Mouse (Mus musculus) embryonic facial prominence, embryonic 14.5 days (tissue): ENCODE results near the gene Kbtbd8. TPM values are rescaled to one million over a fixed set of nuclear protein-coding genes. Genes with fewer than 3 reads are reported as not detected.

Experiments used
- ATAC-seq: fragments of 200-750 bp; cut with Nextera tagmentation; 2 replicates; pipeline ENCODE4 v1.8.0; 2017; ENCODE audit warnings: low read depth, moderate number of reproducible peaks, moderate TSS enrichment
- DNase-seq: peaks from one replicate; pipeline ENCODE4 v3.0.0-alpha.2; 2015; ENCODE audit warnings: low spot score
- H3K27ac ChIP-seq: fragments of 300-500 bp; sonication (generic); replicated peaks from 2 replicates; pipeline ENCODE4 v1.5.1; 2014; ENCODE audit warnings: low read depth, mild to moderate bottlenecking, low read length, moderate library complexity
- H3K27me3 ChIP-seq: fragments of 300-500 bp; sonication (generic); replicated peaks from 2 replicates; pipeline ENCODE4 v1.6.1; 2014; ENCODE audit warnings: low read length; ENCODE audit not compliant: control insufficient read depth, insufficient read depth
- H3K36me3 ChIP-seq: fragments of 300-500 bp; sonication (generic); 2 replicates; pipeline ENCODE4 v1.6.1; 2014; ENCODE audit warnings: low read length, mixed read lengths; ENCODE audit not compliant: control insufficient read depth, insufficient read depth
- H3K4me1 ChIP-seq: fragments of 300-500 bp; sonication (generic); 2 replicates; pipeline ENCODE4 v1.6.1; 2014; ENCODE audit warnings: antibody characterized with exemption, low read length; ENCODE audit not compliant: control insufficient read depth, insufficient read depth
- H3K4me2 ChIP-seq: fragments of 300-500 bp; sonication (generic); 2 replicates; pipeline ENCODE4 v1.6.1; 2014; ENCODE audit warnings: low read depth, mild to moderate bottlenecking, low read length, moderate library complexity, mixed read lengths
- H3K4me3 ChIP-seq: fragments of 300-500 bp; sonication (generic); 2 replicates; pipeline ENCODE4 v1.5.1; 2014; ENCODE audit warnings: low read depth, mild to moderate bottlenecking, low read length
- H3K9ac ChIP-seq: fragments of 300-500 bp; sonication (generic); 2 replicates; pipeline ENCODE4 v1.6.1; 2014; ENCODE audit warnings: low read depth, mild to moderate bottlenecking, low read length, moderate library complexity, mixed read lengths
- H3K9me3 ChIP-seq: fragments of 300-500 bp; sonication (generic); 2 replicates; pipeline ENCODE4 v1.6.1; 2016; ENCODE audit warnings: low read length; ENCODE audit not compliant: control insufficient read depth
- WGBS: fragments of 180-500 bp; shearing (Covaris S2); extraction: QIAGEN DNeasy Blood & Tissue Kit; methylation state at CpG from one replicate; pipeline ENCODE4 v1.1.7; 2014; 5-methylcytosine and 5-hydroxymethylcytosine counted together
- polyA plus RNA-seq: library from polyadenylated mRNA; unstranded; fragments of >200 nt; fragmentation: Nextera tagmentation; extraction: Ambion mirVana; gene quantifications from 2 replicates; pipeline ENCODE4 v1.2.1, GENCODE M21; 2014

Gene Kbtbd8
- polyA plus RNA-seq = 3.6 and 5.0 TPM in 2 replicates

- Histone ChIP-seq H3K4me3 (peak within 1 kb of the TSS; percentile 79), H3K27ac (peak within 1 kb of the TSS; percentile 65), H3K36me3 (no peaks in the 10 kb centered on the region), H3K4me1 (peaks cover 8% of the 10 kb centered on the region), H3K27me3 (no peaks in the 10 kb centered on the region), H3K9ac (peak within 1 kb of the TSS; percentile 77), H3K4me2 (peak within 1 kb of the TSS; percentile 88), H3K9me3 (no peaks in the 10 kb centered on the region)
- ATAC-seq (0 out of 2 replicates have a peak, but pooled peaks have one; percentile 5), DNase-seq (peak; percentile 59)
- 29% methylated on average over 13 of the region's 13 CpGs for WGBS
These were observed at the start of gene Kbtbd8 for GRCm38 (mm10) chr6:95116946-95117345. Gene Kbtbd8 (plus strand): TSS chr6:95117240.

- Histone ChIP-seq H3K36me3 (no peaks in the 10 kb centered on the region), H3K9ac (no peak overlapping the region), H3K9me3 (no peaks in the 10 kb centered on the region), H3K4me1 (no peaks in the 10 kb centered on the region), H3K4me2 (no peak overlapping the region), H3K27ac (no peak overlapping the region), H3K4me3 (no peak overlapping the region), H3K27me3 (no peaks in the 10 kb centered on the region)
- WGBS = 91% methylated on average over 10 of the region's 10 CpGs
- ATAC-seq (no peak), DNase-seq (no peak)
These were observed 47.3 kb upstream of the Kbtbd8 start for GRCm38 (mm10) chr6:95069753-95070152.

DNA sequence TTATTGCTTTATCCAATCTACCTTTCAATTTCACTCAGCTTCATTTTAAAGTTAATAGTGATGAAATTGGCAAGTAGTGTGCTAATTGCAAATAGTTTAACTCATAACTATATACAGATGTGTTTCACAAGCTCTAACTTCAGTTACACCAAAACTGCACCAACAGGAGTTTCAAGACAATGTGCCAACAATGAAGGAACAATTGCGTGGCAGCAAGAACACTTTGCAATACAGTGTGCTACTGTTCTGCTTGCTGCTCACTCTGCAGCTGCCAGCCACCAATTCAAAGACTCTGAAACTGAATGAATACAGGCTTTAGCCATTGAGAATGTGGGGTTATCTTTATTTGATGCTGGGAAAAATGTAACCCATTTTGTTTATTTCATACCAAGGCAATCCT is 31.8 kb upstream of the Kbtbd8 start:
- Histone ChIP-seq H3K4me2 (no peak overlapping the region), H3K9me3 (no peaks in the 10 kb centered on the region), H3K36me3 (no peaks in the 10 kb centered on the region), H3K27ac (no peak overlapping the region), H3K9ac (no peak overlapping the region), H3K4me1 (no peaks in the 10 kb centered on the region), H3K4me3 (no peak overlapping the region), H3K27me3 (no peaks in the 10 kb centered on the region)
- ATAC-seq (no peak), DNase-seq (no peak)
- 59% methylated on average over 1 of the region's 1 CpGs for WGBS

DNA sequence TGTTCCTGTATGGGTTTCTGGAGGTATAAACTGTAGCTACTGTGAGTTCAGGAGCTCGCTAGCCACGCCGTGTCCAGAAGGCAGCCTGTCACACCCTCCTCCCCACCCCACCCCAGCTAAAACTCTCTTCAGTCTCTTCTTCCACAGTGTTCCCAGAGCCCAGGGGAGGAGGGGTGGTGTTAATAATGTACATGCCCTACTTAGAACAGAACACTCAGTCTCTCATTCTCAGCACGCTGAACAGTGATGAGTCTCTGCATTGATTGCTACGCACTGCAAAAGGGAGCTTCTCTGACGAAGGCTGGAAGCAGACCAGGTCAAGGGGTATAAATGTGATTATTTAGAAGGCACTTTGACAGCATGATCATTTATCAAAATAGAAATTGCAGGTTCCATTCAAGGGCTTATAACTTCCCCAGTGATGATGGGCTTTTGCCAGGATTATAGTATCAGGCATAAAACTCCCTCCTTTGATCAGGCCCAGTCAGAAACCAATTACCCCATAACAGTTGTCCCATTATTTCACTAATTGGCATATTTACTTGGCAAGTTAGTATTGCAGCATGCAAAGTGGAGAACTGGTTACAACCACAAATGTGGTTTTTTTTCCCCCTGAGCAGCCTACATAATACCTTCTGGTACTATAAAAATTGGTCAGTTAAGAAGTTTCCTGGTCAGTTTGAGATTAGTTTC is 29.7 kb upstream of the Kbtbd8 start:
- Histone ChIP-seq H3K9ac (no peak overlapping the region), H3K9me3 (no peaks in the 10 kb centered on the region), H3K27me3 (no peaks in the 10 kb centered on the region), H3K4me3 (no peak overlapping the region), H3K4me1 (no peaks in the 10 kb centered on the region), H3K4me2 (no peak overlapping the region), H3K36me3 (no peaks in the 10 kb centered on the region), H3K27ac (no peak overlapping the region)
- WGBS = 77% methylated on average over 6 of the region's 6 CpGs
- ATAC-seq (no peak), DNase-seq (no peak)

GRCm38 (mm10) chr6:95088075-95088474 is 29.0 kb upstream of the Kbtbd8 start:
- Histone ChIP-seq H3K4me2 (no peak overlapping the region), H3K4me3 (no peak overlapping the region), H3K36me3 (no peaks in the 10 kb centered on the region), H3K27me3 (no peaks in the 10 kb centered on the region), H3K4me1 (no peaks in the 10 kb centered on the region), H3K9ac (no peak overlapping the region), H3K27ac (no peak overlapping the region), H3K9me3 (no peaks in the 10 kb centered on the region)
- no peak for DNase-seq
- ATAC-seq = no peak
- WGBS = 46% methylated on average over 4 of the region's 4 CpGs

DNA sequence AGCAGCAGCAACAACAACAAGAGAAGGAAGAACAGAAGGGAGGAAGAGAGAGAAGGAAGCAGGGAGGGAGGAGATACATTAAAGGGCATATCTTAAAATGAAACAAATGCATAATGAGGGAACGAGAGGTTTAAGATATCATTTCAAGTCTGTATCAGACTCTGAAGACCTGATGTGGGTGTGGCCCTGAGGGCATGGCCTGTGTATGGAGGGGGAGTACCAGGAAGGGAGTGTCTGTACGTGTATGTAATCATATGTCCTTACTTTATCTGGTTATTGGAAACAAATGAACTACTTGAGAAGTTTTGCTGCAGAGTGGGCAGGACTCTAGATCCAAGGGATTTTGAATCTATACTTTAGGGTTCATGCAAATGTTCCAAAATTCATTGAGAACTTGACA is 22.3 kb upstream of the Kbtbd8 start:
- H3K27ac ChIP-seq = no peak overlapping the region
- DNase-seq (no peak), ATAC-seq (no peak)
- no peaks in the 10 kb centered on the region for H3K27me3 ChIP-seq
- H3K36me3 ChIP-seq = no peaks in the 10 kb centered on the region
- 0 out of 2 replicates have a peak, but pooled peaks cover 3% of the 10 kb centered on the region for H3K4me1 ChIP-seq
- no peak overlapping the region for H3K4me3 ChIP-seq
- 47% methylated on average over 2 of the region's 2 CpGs for whole genome bisulfite sequencing
- H3K9ac ChIP-seq = no peak overlapping the region
- H3K9me3 ChIP-seq = no peaks in the 10 kb centered on the region
- no peak overlapping the region for H3K4me2 ChIP-seq

DNA sequence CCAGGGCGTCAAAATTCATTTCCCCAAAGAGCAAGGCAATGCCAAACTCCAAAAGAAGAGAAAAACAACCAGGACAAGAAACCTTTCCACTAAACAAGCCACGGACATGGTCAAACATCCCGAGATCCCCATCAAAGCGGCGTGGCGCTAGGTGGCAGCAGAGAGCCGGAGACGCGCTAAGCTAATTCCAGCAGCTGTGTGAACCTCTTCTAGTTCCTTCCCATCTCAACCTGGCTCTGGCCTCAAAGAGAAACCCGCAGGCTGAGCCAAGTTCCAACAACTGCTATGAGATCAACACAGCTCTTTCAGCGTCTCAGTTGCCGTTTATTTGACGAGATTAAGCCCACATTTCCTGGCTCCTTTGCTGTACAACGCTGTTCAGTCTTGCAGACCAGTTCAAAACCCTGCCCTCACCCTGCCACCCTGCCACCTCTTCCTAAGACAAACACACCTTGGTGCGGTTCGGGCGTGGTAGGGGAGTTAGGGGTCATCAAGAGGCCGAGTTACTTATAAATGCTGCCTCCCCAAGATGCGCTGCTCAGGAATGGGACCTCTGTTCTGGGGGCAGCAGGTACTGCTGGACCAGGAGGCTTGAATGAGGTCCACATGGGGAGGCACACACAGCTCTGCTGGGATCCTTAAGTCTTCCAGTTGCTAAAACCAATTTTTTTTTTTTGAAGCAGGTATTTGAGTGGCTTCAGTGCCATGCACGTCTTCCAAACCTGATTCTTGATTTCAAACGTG is 18.5 kb upstream of the Kbtbd8 start:
- Histone ChIP-seq H3K27ac (no peak overlapping the region), H3K36me3 (no peaks in the 10 kb centered on the region), H3K9ac (no peak overlapping the region), H3K4me2 (no peak overlapping the region; the same call in 1 of the 2 replicates), H3K27me3 (no peaks in the 10 kb centered on the region), H3K9me3 (no peaks in the 10 kb centered on the region), H3K4me3 (no peak overlapping the region), H3K4me1 (0 out of 2 replicates have a peak, but pooled peaks cover 3% of the 10 kb centered on the region)
- ATAC-seq = peak; percentile 90
- 22% methylated on average over 21 of the region's 21 CpGs for WGBS
- peak; percentile 95 for DNase-seq

GRCm38 (mm10) chr6:95103706-95104105 is 13.3 kb upstream of the Kbtbd8 start:
- 0 out of 2 replicates have a peak, but pooled peaks cover 1% of the 10 kb centered on the region for H3K4me1 ChIP-seq
- WGBS = 48% methylated on average over 3 of the region's 3 CpGs
- no peak overlapping the region for H3K4me2 ChIP-seq
- ATAC-seq = no peak
- no peak overlapping the region for H3K27ac ChIP-seq
- H3K9ac ChIP-seq = no peak overlapping the region
- no peaks in the 10 kb centered on the region for H3K9me3 ChIP-seq
- H3K27me3 ChIP-seq = no peaks in the 10 kb centered on the region
- DNase-seq = no peak
- no peaks in the 10 kb centered on the region for H3K36me3 ChIP-seq
- no peak overlapping the region for H3K4me3 ChIP-seq
